Mouse (Mus musculus) ovary, postnatal 10 days (tissue): ENCODE results near the gene Arap1.

Experiments used
- DNase-seq: peaks from one replicate; pipeline ENCODE4 v3.0.0; 2022; ENCODE audit warnings: low spot score

Gene Arap1

GRCm38 (mm10) chr7:101394569-101394968 lies 46.7 kb downstream of the Arap1 start:
- no peak for DNase-seq

- no peak for DNase-seq
These were observed 47.6 kb downstream of the Arap1 start for GRCm38 (mm10) chr7:101395471-101395870.

- no peak for DNase-seq
These were observed 49.3 kb downstream of the Arap1 start for GRCm38 (mm10) chr7:101397175-101397574.

GRCm38 (mm10) chr7:101401510-101401909 lies 53.6 kb downstream of the Arap1 start:
- DNase-seq: no peak

GRCm38 (mm10) chr7:101403831-101404230 lies 56.0 kb downstream of the Arap1 start:
- no peak for DNase-seq

GRCm38 (mm10) chr7:101410267-101410936 lies 62.5 kb downstream of the Arap1 start, which contains the start of gene Gm45837:
TSS of gene Gm45837 (plus strand) at chr7:101410886.
- DNase-seq: no peak

GRCm38 (mm10) chr7:101412796-101413195 lies 64.9 kb downstream of the Arap1 start:
- peak; percentile 66 for DNase-seq

GRCm38 (mm10) chr7:101414209-101414608 lies 66.3 kb downstream of the Arap1 start:
- no peak for DNase-seq

- no peak for DNase-seq
These were observed 67.0 kb downstream of the Arap1 start for GRCm38 (mm10) chr7:101414661-101415511.

- no peak for DNase-seq
These were observed 67.7 kb downstream of the Arap1 start for GRCm38 (mm10) chr7:101415512-101416100.

- no peak for DNase-seq
These were observed 68.5 kb downstream of the Arap1 start for GRCm38 (mm10) chr7:101416391-101416790.

- no peak for DNase-seq
These were observed 71.3 kb downstream of the Arap1 start for GRCm38 (mm10) chr7:101419013-101419770.

GRCm38 (mm10) chr7:101421529-101421928 lies 73.7 kb downstream of the Arap1 start, which contains the start of gene Pde2a:
TSS of gene Pde2a (plus strand) at chr7:101421691.
- DNase-seq: no peak

- DNase-seq: no peak
These were observed 74.2 kb downstream of the Arap1 start for GRCm38 (mm10) chr7:101422069-101422468.

- DNase-seq: no peak
These were observed 74.8 kb downstream of the Arap1 start for GRCm38 (mm10) chr7:101422646-101423045.

- DNase-seq: no peak
These were observed 76.1 kb downstream of the Arap1 start for GRCm38 (mm10) chr7:101423970-101424369.

GRCm38 (mm10) chr7:101426692-101427091 lies 78.8 kb downstream of the Arap1 start:
- no peak for DNase-seq

- no peak for DNase-seq
These were observed 79.9 kb downstream of the Arap1 start for GRCm38 (mm10) chr7:101427736-101428135.

GRCm38 (mm10) chr7:101435038-101435437 lies 87.2 kb downstream of the Arap1 start:
- no peak for DNase-seq

- DNase-seq: no peak
These were observed 90.0 kb downstream of the Arap1 start for GRCm38 (mm10) chr7:101437876-101438275.

- no peak for DNase-seq
These were observed 95.2 kb downstream of the Arap1 start for GRCm38 (mm10) chr7:101443093-101443492.

- DNase-seq: no peak
These were observed 96.3 kb downstream of the Arap1 start for GRCm38 (mm10) chr7:101444211-101444610.
